Comparison of ENCODE assay signal across 8 mouse cellular contexts in the genomic region with DNA sequence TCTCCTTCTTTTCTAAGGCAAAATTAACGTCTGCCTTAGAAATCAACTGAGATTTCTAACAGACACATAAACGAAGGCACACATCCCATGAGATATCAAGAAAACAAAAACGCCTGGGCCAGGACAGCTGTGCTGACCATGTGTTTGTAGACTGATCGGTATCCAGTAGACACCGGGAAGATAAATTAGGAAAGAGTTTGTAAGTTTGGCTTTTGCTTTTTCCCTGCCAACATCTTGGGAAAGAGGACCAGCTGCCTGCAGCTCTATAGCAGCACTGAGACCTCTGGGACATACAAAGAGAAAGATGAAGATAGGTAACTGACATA. TPM values are rescaled to one million over a fixed set of nuclear protein-coding genes. Genes with fewer than 3 reads are reported as not detected.
DNase-seq lines count a peak whose midpoint lies in the region; ATAC-seq and TF ChIP-seq lines count a peak whose summit lies in the region.

No protein-coding gene starts in this region.

- intact Hi-C loops in heart, postnatal 25 days (cut with DNase I): loop anchor here (5.0 kb wide), 2 partner anchors 54 to 114 kb away; no protein-coding TSS in a partner anchor
- intact Hi-C loops in left cerebral cortex, postnatal 10 days (cut with DNase I): no loop called here

- H3K4me1 ChIP-seq in heart, embryonic 14.5 days (ENCODE audit: control insufficient read depth in 2 of 2, insufficient read depth in 2 of 2, low read length in 2 of 2): peaks cover 3 to 11% of the 10 kb centered on the region in 2 experiments; a peak in 3 of 4 replicates
- H3K4me1 ChIP-seq in bone marrow macrophage, adult 2 months (ENCODE audit: control insufficient read depth, insufficient read depth, low read length): peaks cover 9% of the 10 kb centered on the region
- H3K4me1 ChIP-seq in hindbrain, embryonic 11.5 days (replicated peaks; ENCODE audit: control insufficient read depth, insufficient read depth, low read length): no peaks in the 10 kb centered on the region
- H3K4me1 ChIP-seq in midbrain, embryonic 12.5 days: peaks cover 11% of the 10 kb centered on the region

- peak overlapping the region; percentile 65 for H3K9ac ChIP-seq in heart, embryonic 14.5 days (ENCODE audit: low read length)
- H3K9ac ChIP-seq in hindbrain, embryonic 11.5 days (ENCODE audit: low read depth, low read length): 0 out of 2 replicates have a peak overlapping the region, but pooled peaks have one; percentile 29
- H3K9ac ChIP-seq in midbrain, embryonic 12.5 days (replicated peaks): peak overlapping the region; percentile 45

- WGBS in heart, embryonic 14.5 days: 55% methylated on average over 5 of the region's 5 CpGs
- WGBS in hindbrain, embryonic 11.5 days: 51% methylated on average over 5 of the region's 5 CpGs
- 56% methylated on average over 5 of the region's 5 CpGs for WGBS in midbrain, embryonic 12.5 days

- H3K36me3 ChIP-seq in heart, embryonic 14.5 days (ENCODE audit: control insufficient read depth, insufficient read depth, low read length): peaks cover 25% of the 10 kb centered on the region
- H3K36me3 ChIP-seq in hindbrain, embryonic 11.5 days (ENCODE audit: control insufficient read depth, insufficient read depth, low read length): no peaks in the 10 kb centered on the region
- peaks cover 28% of the 10 kb centered on the region for H3K36me3 ChIP-seq in midbrain, embryonic 12.5 days

- H3K4me2 ChIP-seq in heart, embryonic 14.5 days (ENCODE audit: low read length): peak overlapping the region; percentile 75
- peak overlapping the region; percentile 52; the same call in 1 of the 2 replicates for H3K4me2 ChIP-seq in hindbrain, embryonic 11.5 days (replicated peaks; ENCODE audit: low read depth, low read length)
- H3K4me2 ChIP-seq in midbrain, embryonic 12.5 days (replicated peaks): peak overlapping the region; percentile 63

- peak overlapping the region in 1 of 2 experiments; percentile 15; a peak in 1 of 4 replicates for H3K27ac ChIP-seq in heart, embryonic 14.5 days (replicated peaks in 1 of 2; ENCODE audit: control insufficient read depth in 1 of 2, insufficient read depth in 1 of 2, low read depth in 2 of 2, low read length in 2 of 2)
- H3K27ac ChIP-seq in bone marrow macrophage, adult 2 months (ENCODE audit: insufficient read depth, low read depth, low read length): no peak overlapping the region
- H3K27ac ChIP-seq in hindbrain, embryonic 11.5 days (ENCODE audit: low read depth, low read length): no peak overlapping the region
- no peak overlapping the region for H3K27ac ChIP-seq in midbrain, embryonic 12.5 days (replicated peaks)

- no peak for DNase-seq in heart, postnatal 25 days (ENCODE audit: low spot score)
- no peak for DNase-seq in hindbrain, embryonic 11.5 days (ENCODE audit: low spot score)
- no peak for DNase-seq in left cerebral cortex, postnatal 10 days (ENCODE audit: extremely low spot score in 1 of 2, low spot score in 2 of 2)
- DNase-seq in gastrocnemius, postnatal 4 days (ENCODE audit: low spot score in 2 of 2): no peak
- no peak for DNase-seq in right cerebral cortex, postnatal 25 days

- TF ChIP-seq POLR2A in bone marrow macrophage, adult 2 months (IDR thresholded peaks at IDR 0.05; ENCODE audit: borderline replicate concordance, low read depth, low read length): no peak

- H3K27me3 ChIP-seq in heart, embryonic 14.5 days (ENCODE audit: control insufficient read depth, insufficient read depth, low read length): no peaks in the 10 kb centered on the region
- H3K27me3 ChIP-seq in hindbrain, embryonic 11.5 days (ENCODE audit: control insufficient read depth, insufficient read depth, low read length): no peaks in the 10 kb centered on the region
- H3K27me3 ChIP-seq in midbrain, embryonic 12.5 days: no peaks in the 10 kb centered on the region

- no peak for ATAC-seq in heart, embryonic 14.5 days (ENCODE audit: insufficient number of reproducible peaks, insufficient read depth, low FRiP score, low read depth)
- peak; percentile 51; the same call in 1 of the 2 replicates for ATAC-seq in hindbrain, embryonic 11.5 days (ENCODE audit: low FRiP score)
- no peak for ATAC-seq in midbrain, embryonic 12.5 days (ENCODE audit: low FRiP score, low read depth)

- H3K9me3 ChIP-seq in heart, embryonic 14.5 days (ENCODE audit: control insufficient read depth, low read length): no peaks in the 10 kb centered on the region
- no peaks in the 10 kb centered on the region for H3K9me3 ChIP-seq in hindbrain, embryonic 11.5 days (ENCODE audit: control insufficient read depth, low read length)
- no peaks in the 10 kb centered on the region for H3K9me3 ChIP-seq in midbrain, embryonic 12.5 days

- peak overlapping the region; percentile 57 to 62 for H3K4me3 ChIP-seq in heart, embryonic 14.5 days (ENCODE audit: control insufficient read depth in 1 of 2, insufficient read depth in 1 of 2, low read depth in 1 of 2, low read length in 2 of 2)
- H3K4me3 ChIP-seq in bone marrow macrophage, adult 2 months (ENCODE audit: insufficient read depth, low read length): peak overlapping the region; percentile 47
- peak overlapping the region; percentile 39 for H3K4me3 ChIP-seq in hindbrain, embryonic 11.5 days (ENCODE audit: low read depth, low read length)
- peak overlapping the region; percentile 58 for H3K4me3 ChIP-seq in midbrain, embryonic 12.5 days

- no peak for TF ChIP-seq CTCF in bone marrow macrophage, adult 2 months (IDR thresholded peaks at IDR 0.05; ENCODE audit: low read depth, low read length)

RNA-seq across cellular contexts. Expression of a gene that starts 0.4 kb away (rescaled TPM):
- 28.6 and 35.7 TPM in 2 replicates for polyA plus RNA-seq in heart, embryonic 14.5 days (2014; fragmentation: Nextera tagmentation; extraction: Ambion mirVana)
- total RNA-seq in heart, postnatal 25 days (2021): 1 to 10 TPM in 1 of 2 experiments, under 1 TPM in 1; 0.57 to 1.1 TPM
- 17.0 and 22.7 TPM in 2 replicates for polyA plus RNA-seq in bone marrow macrophage, adult 2 months (2012; ENCODE audit: insufficient read depth, insufficient read length, missing spikeins)
- 59.9 and 63.2 TPM in 2 replicates for polyA plus RNA-seq in hindbrain, embryonic 11.5 days (2014; fragmentation: Nextera tagmentation; extraction: Ambion mirVana)
- polyA plus RNA-seq in midbrain, embryonic 12.5 days (2016; fragmentation: Nextera tagmentation; extraction: Ambion mirVana): 50.0 and 51.0 TPM in 2 replicates
- total RNA-seq in left cerebral cortex, postnatal 10 days (2021): 1 to 10 TPM; 1.6 to 1.7 TPM
- total RNA-seq in gastrocnemius, postnatal 4 days (2021): 10 to 100 TPM; 15.3 to 15.4 TPM

RNA-seq across cellular contexts. Expression of a gene that starts 31.6 kb away (rescaled TPM):
- polyA plus RNA-seq in heart, embryonic 14.5 days (2014; fragmentation: Nextera tagmentation; extraction: Ambion mirVana): 16.4 and 17.8 TPM in 2 replicates
- 10 to 100 TPM; 12.2 to 13.6 TPM for total RNA-seq in heart, postnatal 25 days (2021)
- polyA plus RNA-seq in bone marrow macrophage, adult 2 months (2012; ENCODE audit: insufficient read depth, insufficient read length, missing spikeins): 15.3 and 17.6 TPM in 2 replicates
- polyA plus RNA-seq in hindbrain, embryonic 11.5 days (2014; fragmentation: Nextera tagmentation; extraction: Ambion mirVana): 20.1 and 22.9 TPM in 2 replicates
- polyA plus RNA-seq in midbrain, embryonic 12.5 days (2016; fragmentation: Nextera tagmentation; extraction: Ambion mirVana): 26.4 and 26.5 TPM in 2 replicates
- 10 to 100 TPM; 59.1 to 61.7 TPM for total RNA-seq in left cerebral cortex, postnatal 10 days (2021)
- 10 to 100 TPM; 19.6 to 20.5 TPM for total RNA-seq in gastrocnemius, postnatal 4 days (2021)

RNA-seq across cellular contexts. Expression of a gene that starts 51.1 kb away (rescaled TPM):
- 6.4 and 17.5 TPM in 2 replicates for polyA plus RNA-seq in heart, embryonic 14.5 days (2014; fragmentation: Nextera tagmentation; extraction: Ambion mirVana)
- 1 to 10 TPM; 3.5 to 4.0 TPM for total RNA-seq in heart, postnatal 25 days (2021)
- polyA plus RNA-seq in bone marrow macrophage, adult 2 months (2012; ENCODE audit: insufficient read depth, insufficient read length, missing spikeins): 4,409 and 4,976 TPM in 2 replicates
- 0.38 and 1.1 TPM in 2 replicates for polyA plus RNA-seq in hindbrain, embryonic 11.5 days (2014; fragmentation: Nextera tagmentation; extraction: Ambion mirVana)
- polyA plus RNA-seq in midbrain, embryonic 12.5 days (2016; fragmentation: Nextera tagmentation; extraction: Ambion mirVana): 0.94 and 1.1 TPM in 2 replicates
- total RNA-seq in left cerebral cortex, postnatal 10 days (2021): 1 to 10 TPM in 1 of 2 experiments, under 1 TPM in 1; 0.55 to 1.7 TPM
- total RNA-seq in gastrocnemius, postnatal 4 days (2021): 1 to 10 TPM; 6.2 to 6.9 TPM

Comparison
In these comparisons a context has a peak if more than half of its experiments do, and no peak if none do; other contexts are left out.
1. RNA of a gene that starts 51.1 kb away (polyA plus RNA-seq): 4,409 to 4,976 TPM in bone marrow macrophage, adult 2 months; 6.4 to 17.5 TPM in heart, embryonic 14.5 days, 0.38 to 1.1 TPM in hindbrain, embryonic 11.5 days and 0.94 to 1.1 TPM in midbrain, embryonic 12.5 days; every median in the first group is over 100 times any median in the second.
2. Peak in every context shown above with its lines, with median percentiles within 50 percentile points of each other: H3K4me2 ChIP-seq, H3K4me3 ChIP-seq and H3K9ac ChIP-seq.